Mouse (Mus musculus) layer of hippocampus, adult 18-20 months (tissue): Measurements from ENCODE around the gene Cercam. TPM values are rescaled to one million over a fixed set of nuclear protein-coding genes. Genes with fewer than 3 reads are reported as not detected.
"Not testable (repeated sequence)": the region's sequence is repeated elsewhere in the genome, so short reads cannot be mapped to it uniquely, and the experiment has no call there.

Experiments used
- DNase-seq, 2 experiments: peaks; one replicate each; pipeline ENCODE4 v3.0.0; 2022; ENCODE audit warnings: low spot score in 2 of 2
- microRNA-seq, 2 experiments: library from miRNA; unstranded; fragments of <30 nt; microRNA quantifications; one replicate each; pipeline ENCODE4 v1.2.0; 2021
- total RNA-seq, 2 experiments: library from RNA; stranded (reverse); gene quantifications; 2 replicates each; pipeline ENCODE4 v1.2.3; 2021

The Cercam gene
- total RNA-seq, 2 experiments from 2014 or later: 7.5 to 9.0 TPM

- DNase-seq: no peak
These were observed 22.8 kb downstream of the Cercam start for GRCm38 (mm10) chr2:29891773-29892172.

DNA sequence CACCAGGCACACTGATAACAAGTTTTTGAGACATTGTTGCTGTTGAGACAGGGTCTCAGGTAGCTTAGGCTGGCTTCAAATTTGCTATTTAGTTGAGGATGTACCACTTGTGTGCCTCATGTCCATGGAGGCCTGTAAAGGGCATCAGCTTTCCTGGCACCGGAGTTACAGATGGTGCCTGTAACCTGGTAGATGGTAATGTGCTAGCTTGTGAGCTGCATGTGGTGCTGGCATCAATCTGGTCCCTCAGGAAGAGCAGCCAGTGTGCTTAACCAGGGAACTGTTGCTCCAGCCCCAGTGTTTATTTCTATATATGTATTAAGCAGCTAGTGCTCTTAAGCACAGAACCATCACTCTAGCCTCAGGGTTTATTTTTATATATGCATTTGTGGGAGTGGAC, 27.1 kb downstream of the Cercam start:
- no peak for DNase-seq

GRCm38 (mm10) chr2:29897366-29897765, 28.4 kb downstream of the Cercam start:
- no peak for DNase-seq

- DNase-seq: no peak
These were observed 29.1 kb downstream of the Cercam start for GRCm38 (mm10) chr2:29898081-29898480.

- no peak for DNase-seq
These were observed 33.2 kb downstream of the Cercam start for GRCm38 (mm10) chr2:29902194-29902593.

GRCm38 (mm10) chr2:29908171-29908570, 39.2 kb downstream of the Cercam start:
- not testable (repeated sequence) for DNase-seq

DNA sequence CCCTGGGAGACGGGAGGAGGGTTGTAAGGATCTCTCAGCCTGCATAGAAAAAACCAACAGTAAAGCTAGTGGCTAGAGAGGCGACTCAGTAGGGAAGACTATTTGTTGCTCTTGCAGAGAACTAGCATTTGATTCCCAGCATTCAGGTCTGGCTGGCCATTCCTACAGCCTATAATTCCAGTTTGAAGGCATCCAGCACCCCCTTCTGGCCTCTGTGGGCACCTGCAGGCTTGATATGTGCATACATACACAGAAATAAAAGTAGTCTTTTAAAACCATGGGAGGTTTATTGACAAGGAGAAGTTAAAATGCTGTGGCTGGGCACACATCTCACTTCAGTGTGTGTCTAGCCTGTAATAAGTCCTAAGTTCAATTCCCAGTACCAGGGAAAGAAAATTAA, 41.1 kb downstream of the Cercam start:
- no peak for DNase-seq

- no peak for DNase-seq
These were observed 48.7 kb downstream of the Cercam start for GRCm38 (mm10) chr2:29917621-29918020.

- DNase-seq: peak in 1 of 2 experiments; percentile 21
These were observed 53.0 kb downstream of the Cercam start for GRCm38 (mm10) chr2:29922011-29922410.

DNA sequence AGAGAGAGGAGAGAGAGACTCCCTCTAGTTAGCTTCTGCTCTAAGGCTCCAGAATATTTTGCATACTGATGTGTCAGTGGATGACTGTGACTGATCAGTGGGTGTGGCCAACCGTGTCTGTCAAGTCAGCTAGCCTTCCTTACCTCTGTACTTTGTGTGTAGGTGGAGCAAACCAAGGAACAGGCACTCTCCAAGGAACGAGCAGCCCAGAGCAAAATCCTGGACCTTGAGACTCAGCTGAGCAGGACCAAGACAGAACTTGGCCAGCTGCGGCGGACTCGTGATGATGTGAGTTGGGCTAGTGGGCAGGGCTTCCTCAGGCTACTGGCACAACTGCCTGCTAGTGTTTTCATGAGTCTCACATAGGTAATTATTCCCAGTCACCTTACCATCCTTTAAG, 57.6 kb downstream of the Cercam start:
- DNase-seq: no peak

DNA sequence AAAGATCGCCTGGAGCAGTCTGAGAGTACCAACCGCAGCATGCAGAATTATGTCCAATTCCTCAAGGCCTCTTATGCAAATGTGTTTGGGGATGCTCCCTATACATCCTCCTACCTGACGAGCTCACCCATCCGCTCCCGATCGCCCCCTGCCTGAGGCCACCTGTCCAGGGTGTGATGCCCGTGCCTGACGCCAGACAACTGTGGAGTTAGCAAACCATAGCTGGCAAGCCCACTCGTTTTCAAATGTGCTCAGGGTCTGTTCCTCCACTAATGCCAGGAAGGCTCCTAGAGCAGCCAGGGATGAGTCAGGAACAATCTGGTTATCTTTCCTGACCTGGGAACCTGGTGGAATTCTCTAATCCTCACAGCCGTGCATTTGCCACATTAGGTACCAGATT, 61.5 kb downstream of the Cercam start:
- DNase-seq: peak; percentile 30 to 62

DNA sequence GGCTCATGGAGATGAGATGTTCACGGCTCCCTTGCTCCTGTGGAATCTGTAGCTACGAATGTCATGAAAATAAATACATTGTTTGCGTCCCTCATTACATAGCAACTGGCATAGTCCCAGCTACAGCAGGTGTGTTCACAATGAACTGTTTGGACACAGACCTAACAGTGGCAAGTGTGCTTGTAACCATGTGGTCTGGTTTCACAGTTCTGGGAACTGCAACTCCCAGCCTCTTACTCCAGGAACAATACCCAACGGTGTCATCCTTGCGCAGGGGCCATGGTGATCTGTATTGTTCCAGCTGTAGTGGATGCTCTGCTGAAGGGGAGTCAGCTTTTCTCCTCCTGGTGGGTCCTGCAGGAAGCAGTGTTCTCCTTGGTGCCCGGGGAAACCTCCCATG, 62.2 kb downstream of the Cercam start:
- DNase-seq: no peak

Small RNAs within 50 kb of the gene (microRNA-seq; reads per million reads assigned to microRNA genes)
- 0 reads per million in 2 experiments for gene Mir219a-2
- 0 reads per million in 2 experiments for gene Mir219b

Other genes with a start within 250 kb of the Cercam start
- gene Rapgef1, start 249.4 kb upstream of the Cercam start, total RNA-seq: 10 to 100 TPM; 83.8 to 88.5 TPM
- gene Gm13420, start 117.5 kb upstream of the Cercam start, total RNA-seq: under 1 TPM; 0.30 to 0.61 TPM
- not detected for gene Gm13547, start 109.9 kb upstream of the Cercam start, total RNA-seq
- 10 to 100 TPM; 22.4 to 25.2 TPM for gene Coq4, start 81.7 kb upstream of the Cercam start, total RNA-seq
- 10 to 100 TPM; 40.8 to 41.4 TPM for gene Trub2, start 80.7 kb upstream of the Cercam start, total RNA-seq
- 10 to 100 TPM; 66.1 to 66.4 TPM for gene Slc27a4, start 66.5 kb upstream of the Cercam start, total RNA-seq
- 10 to 100 TPM; 44.5 to 50.7 TPM for gene Urm1, start 49.1 kb upstream of the Cercam start, total RNA-seq
- gene Odf2, start 20.1 kb downstream of the Cercam start, total RNA-seq: 10 to 100 TPM; 87.0 to 88.7 TPM
- 10 to 100 TPM; 43.2 to 44.4 TPM for gene Gle1, start 66.3 kb downstream of the Cercam start, total RNA-seq
- 100 to 1,000 TPM; 815 TPM for gene Sptan1, start 96.4 kb downstream of the Cercam start, total RNA-seq
- 10 to 100 TPM; 38.3 to 39.4 TPM for gene Wdr34, start 179.7 kb downstream of the Cercam start, total RNA-seq
- 100 to 1,000 TPM; 192 to 199 TPM for gene Set, start 188.2 kb downstream of the Cercam start, total RNA-seq
- 1 to 10 TPM; 2.1 to 3.8 TPM for gene Pkn3, start 208.5 kb downstream of the Cercam start, total RNA-seq
- gene Zdhhc12, start 224.5 kb downstream of the Cercam start, total RNA-seq: 10 to 100 TPM in 1 of 2 experiments, 1 to 10 TPM in 1; 7.9 to 10.5 TPM